Mouse (Mus musculus) gastrocnemius, postnatal 14 days (tissue): Measurements from ENCODE around the gene Tmed9. TPM values are rescaled to one million over a fixed set of nuclear protein-coding genes. Genes with fewer than 3 reads are reported as not detected.

Source experiments
- total RNA-seq, 2 experiments: library from RNA; stranded (reverse); gene quantifications; 2 replicates each; pipeline ENCODE4 v1.2.3; 2021

The Tmed9 gene
- total RNA-seq, 2 experiments from 2014 or later = 139 to 149 TPM

Other genes starting within 250 kb of the Tmed9 start
- 1 to 10 TPM; 3.0 to 3.4 TPM for gene Mxd3, start 243.9 kb upstream of the Tmed9 start, total RNA-seq
- 10 to 100 TPM; 32.2 to 34.6 TPM for gene Lman2, start 210.9 kb upstream of the Tmed9 start, total RNA-seq
- under 1 TPM; 0.22 to 0.29 TPM for gene Rgs14, start 204.0 kb upstream of the Tmed9 start, total RNA-seq
- not detected for gene Slc34a1, start 175.5 kb upstream of the Tmed9 start, total RNA-seq
- not detected for gene Pfn3, start 158.5 kb upstream of the Tmed9 start, total RNA-seq
- not detected for gene F12, start 146.9 kb upstream of the Tmed9 start, total RNA-seq
- 10 to 100 TPM; 12.1 to 12.6 TPM for gene Grk6, start 128.7 kb upstream of the Tmed9 start, total RNA-seq
- gene Prr7, start 109.5 kb upstream of the Tmed9 start, total RNA-seq = 1 to 10 TPM; 1.0 to 1.6 TPM
- gene Dbn1, start 85.6 kb upstream of the Tmed9 start, total RNA-seq = 10 to 100 TPM; 31.3 to 37.5 TPM
- gene Pdlim7, start 60.1 kb upstream of the Tmed9 start, total RNA-seq = 100 to 1,000 TPM; 588 to 612 TPM
- gene Dok3, start 44.4 kb upstream of the Tmed9 start, total RNA-seq = 1 to 10 TPM in 1 of 2 experiments, under 1 TPM in 1; 0.82 to 1.6 TPM
- 1 to 10 TPM; 8.8 to 9.5 TPM for gene Ddx41, start 37.1 kb upstream of the Tmed9 start, total RNA-seq
- gene Fam193b, start 2.6 kb upstream of the Tmed9 start, total RNA-seq = 10 to 100 TPM; 12.8 to 15.4 TPM
- gene B4galt7, start 26.2 kb downstream of the Tmed9 start, total RNA-seq = 1 to 10 TPM; 6.2 to 7.3 TPM
- gene Caml, start 49.3 kb downstream of the Tmed9 start, total RNA-seq = 10 to 100 TPM; 10.1 to 11.1 TPM
- 10 to 100 TPM; 19.7 to 21.2 TPM for gene Ddx46, start 61.3 kb downstream of the Tmed9 start, total RNA-seq
- gene B230219D22Rik, start 119.4 kb downstream of the Tmed9 start, total RNA-seq = 10 to 100 TPM; 30.9 to 32.9 TPM
- 10 to 100 TPM; 27.8 to 27.9 TPM for gene Txndc15, start 140.9 kb downstream of the Tmed9 start, total RNA-seq
- gene Pcbd2, start 153.6 kb downstream of the Tmed9 start, total RNA-seq = 10 to 100 TPM; 23.4 to 24.0 TPM
- under 1 TPM in 1 of 2 experiments, not detected in 1; 0.22 TPM for gene Catsper3, start 210.8 kb downstream of the Tmed9 start, total RNA-seq